Mouse (Mus musculus) kidney, postnatal 0 days (tissue): ENCODE measurements around the gene Fbh1. TPM values are rescaled to one million over a fixed set of nuclear protein-coding genes. Genes with fewer than 3 reads are reported as not detected.

ENCODE experiments used
- ATAC-seq: fragments of 200-750 bp; cut with Nextera tagmentation; replicated peaks from 2 replicates; pipeline ENCODE4 v1.8.0; 2017; ENCODE audit warnings: low read depth, moderate number of reproducible peaks, moderate TSS enrichment, moderate library complexity; ENCODE audit not compliant: low FRiP score
- DNase-seq: peaks from one replicate; pipeline ENCODE4 v3.0.0-alpha.2; 2016; ENCODE audit warnings: low spot score
- H3K27ac ChIP-seq: fragments of 300-500 bp; sonication (generic); 2 replicates; pipeline ENCODE4 v1.5.1; 2014; ENCODE audit warnings: mild to moderate bottlenecking
- H3K27me3 ChIP-seq: fragments of 300-500 bp; sonication (generic); 2 replicates; pipeline ENCODE4 v1.6.1; 2014; ENCODE audit warnings: low read length, mixed read lengths; ENCODE audit not compliant: insufficient read depth
- H3K36me3 ChIP-seq: fragments of 300-500 bp; sonication (generic); 2 replicates; pipeline ENCODE4 v1.6.1; 2014; ENCODE audit warnings: low read length, mixed read lengths; ENCODE audit not compliant: insufficient read depth
- H3K4me1 ChIP-seq: fragments of 300-500 bp; sonication (generic); replicated peaks from 2 replicates; pipeline ENCODE4 v1.6.1; 2014; ENCODE audit warnings: antibody characterized with exemption, low read length, mixed read lengths; ENCODE audit not compliant: insufficient read depth
- H3K4me2 ChIP-seq: fragments of 300-500 bp; sonication (generic); 2 replicates; pipeline ENCODE4 v1.6.1; 2014; ENCODE audit warnings: mild to moderate bottlenecking, low read length, moderate library complexity, mixed read lengths
- H3K4me3 ChIP-seq: fragments of 300-500 bp; sonication (generic); replicated peaks from 2 replicates; pipeline ENCODE4 v1.5.1; 2014; ENCODE audit warnings: low read depth, low read length
- H3K9ac ChIP-seq: fragments of 300-500 bp; sonication (generic); 2 replicates; pipeline ENCODE4 v1.6.1; 2014; ENCODE audit warnings: low read depth, low read length
- H3K9me3 ChIP-seq: fragments of 300-500 bp; sonication (generic); replicated peaks from 2 replicates; pipeline ENCODE4 v1.6.1; 2016; ENCODE audit warnings: low read length, inconsistent platforms, mixed read lengths
- CTCF ChIP-seq: IDR thresholded peaks from 2 replicates; pipeline ENCODE4 v1.5.1; 2016; ENCODE audit warnings: antibody characterized with exemption, low read depth, mild to moderate bottlenecking, moderate library complexity
- WGBS: fragments of 180-500 bp; shearing (Covaris S2); extraction: QIAGEN DNeasy Blood & Tissue Kit; methylation state at CpG from one replicate; pipeline ENCODE4 v1.1.7; 2014; 5-methylcytosine and 5-hydroxymethylcytosine counted together
- polyA plus RNA-seq: library from polyadenylated mRNA; unstranded; fragments of >200 nt; fragmentation: Nextera tagmentation; extraction: Ambion mirVana; gene quantifications from 2 replicates; pipeline ENCODE4 v1.2.1, GENCODE M21; 2015

Gene Fbh1
- polyA plus RNA-seq, 1 experiment from 2014 or later, result 117 TPM

DNA sequence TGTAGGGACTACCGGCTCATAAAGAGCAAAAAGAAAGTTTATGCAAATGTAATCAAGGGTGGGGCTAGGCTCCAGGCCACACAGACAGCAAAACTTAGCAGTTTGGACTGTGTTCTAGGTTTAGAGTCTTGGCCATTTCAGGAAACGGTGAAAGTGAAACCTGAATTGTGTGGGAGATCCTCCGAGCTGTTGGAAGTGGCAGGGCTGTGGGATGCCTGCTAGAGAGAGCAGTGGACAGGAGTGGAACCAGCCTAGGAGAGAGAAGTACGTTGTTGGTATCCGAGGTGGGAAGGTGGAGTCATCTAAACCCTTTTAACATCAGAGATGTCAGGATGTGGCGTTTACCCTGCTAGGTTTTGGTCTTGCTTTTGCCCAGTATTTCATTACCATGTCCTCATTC is 41.5 kb downstream of the Fbh1 start:
- ATAC-seq (no peak), DNase-seq (no peak)
- no peak overlapping the region for H3K4me2 ChIP-seq
- H3K27ac ChIP-seq, result no peak overlapping the region
- no peak for TF ChIP-seq CTCF
- H3K27me3 ChIP-seq, result no peaks in the 10 kb centered on the region
- H3K9ac ChIP-seq, result no peak overlapping the region
- WGBS, result 74% methylated on average over 6 of the region's 6 CpGs
- peaks cover 9% of the 10 kb centered on the region for H3K36me3 ChIP-seq
- H3K4me1 ChIP-seq, result no peaks in the 10 kb centered on the region
- H3K9me3 ChIP-seq, result no peaks in the 10 kb centered on the region
- H3K4me3 ChIP-seq, result no peak overlapping the region

DNA sequence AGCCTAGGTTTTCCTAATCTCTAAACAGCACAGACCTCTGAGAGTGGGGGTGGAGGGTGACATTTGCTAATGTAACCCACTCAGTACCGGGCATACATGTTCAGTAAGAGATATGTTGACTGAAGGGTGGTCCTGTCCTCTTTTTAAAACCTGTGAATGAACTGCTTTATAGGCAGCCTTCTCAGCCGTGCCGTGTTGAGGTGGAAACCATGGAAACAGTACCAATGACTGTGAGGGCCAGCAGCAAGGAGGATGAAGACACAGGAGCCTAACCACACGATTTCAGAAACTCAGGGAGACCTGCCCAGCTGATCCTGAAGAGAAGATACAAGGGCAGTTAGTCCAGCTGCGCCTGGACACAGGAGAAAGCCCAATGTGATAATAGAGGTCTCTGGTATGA is 44.4 kb downstream of the Fbh1 start:
- WGBS, result 75% methylated on average over 5 of the region's 5 CpGs

DNA sequence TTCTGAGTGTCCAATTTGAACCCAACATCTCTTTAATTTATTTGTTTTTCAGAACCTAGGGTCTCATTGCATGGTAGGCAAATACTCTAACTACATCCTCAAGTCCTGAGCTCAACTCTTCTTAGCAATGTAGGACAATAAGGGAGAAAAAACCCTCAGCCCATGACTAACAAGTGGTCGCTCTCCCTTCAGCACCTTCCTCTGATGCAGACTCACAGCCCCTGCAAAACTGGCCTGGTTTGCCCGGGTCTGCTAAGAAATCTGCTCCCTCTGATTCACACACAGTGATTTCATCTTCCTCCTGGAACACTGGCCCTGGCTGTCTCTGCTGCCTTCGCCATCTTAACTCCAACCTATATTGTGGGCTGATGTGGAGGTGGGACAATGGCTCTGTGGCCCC is 48.3 kb downstream of the Fbh1 start:
- Histone ChIP-seq H3K4me3 (no peak overlapping the region), H3K36me3 (no peaks in the 10 kb centered on the region), H3K27me3 (no peaks in the 10 kb centered on the region), H3K4me1 (no peaks in the 10 kb centered on the region), H3K27ac (no peak overlapping the region), H3K9me3 (no peaks in the 10 kb centered on the region), H3K4me2 (no peak overlapping the region), H3K9ac (no peak overlapping the region)
- ATAC-seq (no peak), DNase-seq (peak; percentile 46)
- TF ChIP-seq CTCF, result no peak
- 62% methylated on average over 3 of the region's 3 CpGs for WGBS

More for the DNA sequence above, 44.4 kb downstream of the Fbh1 start:
- no peak overlapping the region for H3K4me2 ChIP-seq
- DNase-seq, result no peak
- no peaks in the 10 kb centered on the region for H3K36me3 ChIP-seq
- no peak overlapping the region for H3K9ac ChIP-seq
- no peak for TF ChIP-seq CTCF
- no peaks in the 10 kb centered on the region for H3K27me3 ChIP-seq
- no peak overlapping the region for H3K4me3 ChIP-seq
- H3K27ac ChIP-seq, result no peak overlapping the region
- no peaks in the 10 kb centered on the region for H3K4me1 ChIP-seq
- H3K9me3 ChIP-seq, result no peaks in the 10 kb centered on the region
- no peak for ATAC-seq

DNA sequence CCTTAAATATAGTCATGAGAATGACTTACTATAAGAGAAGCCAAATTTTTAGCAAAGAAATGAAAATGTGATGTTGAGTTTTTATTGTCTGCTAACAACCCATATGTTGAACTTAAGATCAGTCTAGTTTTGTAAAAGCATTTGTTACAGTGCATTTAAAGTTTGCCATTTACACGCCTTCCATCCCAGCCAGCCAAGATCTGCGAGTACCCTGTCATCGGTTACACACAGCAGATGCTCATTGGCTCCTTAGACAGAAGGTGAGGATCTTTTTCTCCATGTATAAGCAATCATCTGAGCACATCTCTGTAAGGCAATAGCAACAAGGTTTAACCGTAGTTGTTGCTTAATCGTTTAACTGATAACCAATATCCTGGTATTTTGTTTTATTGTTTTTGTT is 49.8 kb downstream of the Fbh1 start:
- Histone ChIP-seq H3K36me3 (no peaks in the 10 kb centered on the region), H3K27me3 (no peaks in the 10 kb centered on the region), H3K9ac (no peak overlapping the region), H3K4me1 (no peaks in the 10 kb centered on the region), H3K4me3 (no peak overlapping the region), H3K9me3 (no peaks in the 10 kb centered on the region), H3K4me2 (no peak overlapping the region), H3K27ac (no peak overlapping the region)
- WGBS, result 93% methylated on average over 5 of the region's 5 CpGs
- DNase-seq (no peak), ATAC-seq (no peak)
- TF ChIP-seq CTCF, result no peak

DNA sequence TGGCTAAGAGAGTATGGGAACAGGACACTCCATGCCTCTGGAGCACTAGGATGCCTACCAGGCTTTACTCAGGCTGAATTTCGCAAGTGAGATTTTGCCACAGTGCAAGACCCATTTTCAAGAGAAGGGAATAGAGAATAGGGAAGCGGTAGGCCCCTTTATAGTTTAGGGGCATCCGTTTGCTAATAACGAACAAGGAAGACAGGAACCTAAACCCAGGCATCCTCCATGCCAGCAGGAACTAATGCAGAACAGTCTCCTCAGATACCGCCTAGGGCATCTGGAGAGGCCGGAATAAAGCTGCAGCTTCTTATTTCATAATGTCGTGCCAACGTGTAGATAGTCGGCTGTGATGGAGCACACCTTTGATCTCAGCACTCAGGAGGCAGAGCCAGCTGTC is 54.8 kb downstream of the Fbh1 start:
- no peaks in the 10 kb centered on the region for H3K27me3 ChIP-seq
- no peaks in the 10 kb centered on the region for H3K9me3 ChIP-seq
- no peak overlapping the region for H3K4me2 ChIP-seq
- H3K4me1 ChIP-seq, result no peaks in the 10 kb centered on the region
- H3K9ac ChIP-seq, result no peak overlapping the region
- no peak for ATAC-seq
- 81% methylated on average over 9 of the region's 9 CpGs for WGBS
- DNase-seq, result no peak
- no peak overlapping the region for H3K27ac ChIP-seq
- H3K36me3 ChIP-seq, result no peaks in the 10 kb centered on the region
- TF ChIP-seq CTCF, result no peak
- H3K4me3 ChIP-seq, result no peak overlapping the region

DNA sequence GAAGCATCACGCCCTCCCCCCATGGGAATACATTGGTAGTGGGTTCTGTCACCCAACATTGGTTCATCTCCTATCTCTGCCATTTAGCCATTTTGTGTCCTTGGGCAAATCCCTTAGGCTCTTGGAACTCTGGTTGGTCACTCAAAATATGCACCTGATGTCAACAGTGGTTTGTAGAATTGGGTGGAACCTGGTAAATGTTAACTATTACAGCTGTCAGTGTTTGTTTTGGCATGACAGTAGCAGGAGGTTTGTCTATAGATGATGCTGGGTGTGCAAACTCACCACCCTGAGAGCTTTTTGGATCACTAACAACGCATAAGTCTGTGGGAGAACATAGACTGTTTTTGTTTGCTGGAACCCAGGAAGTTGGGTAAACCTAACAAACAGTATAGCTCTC is 58.8 kb downstream of the Fbh1 start:
- WGBS, result 90% methylated on average over 2 of the region's 2 CpGs
- ATAC-seq, result no peak

DNA sequence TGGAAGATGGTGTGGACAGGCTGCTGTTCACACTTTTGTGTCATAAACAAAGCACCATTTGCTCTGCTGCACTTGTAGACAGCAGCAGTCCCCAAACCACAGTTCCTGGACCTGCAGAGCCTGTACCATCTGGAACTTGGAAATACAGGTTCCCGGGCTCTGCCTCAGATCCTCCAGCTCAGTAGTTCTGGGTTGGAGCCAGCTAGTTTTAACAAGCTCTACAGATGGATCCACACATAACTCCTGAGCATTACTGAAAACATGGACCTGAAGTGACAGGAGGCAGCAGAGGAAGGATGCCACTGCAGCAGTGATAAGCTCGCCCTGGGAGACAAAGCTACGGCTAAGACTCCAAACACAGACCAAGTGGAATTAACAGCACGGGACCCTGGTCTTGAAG is 62.8 kb downstream of the Fbh1 start:
- 76% methylated on average over 4 of the region's 4 CpGs for WGBS
- no peak for ATAC-seq
- Histone ChIP-seq H3K9me3 (no peaks in the 10 kb centered on the region), H3K36me3 (no peaks in the 10 kb centered on the region), H3K9ac (no peak overlapping the region), H3K4me2 (no peak overlapping the region), H3K4me1 (no peaks in the 10 kb centered on the region), H3K4me3 (no peak overlapping the region), H3K27me3 (no peaks in the 10 kb centered on the region), H3K27ac (no peak overlapping the region)
- TF ChIP-seq CTCF, result no peak
- DNase-seq, result no peak

More for the DNA sequence above, 58.8 kb downstream of the Fbh1 start:
- Histone ChIP-seq H3K4me1 (no peaks in the 10 kb centered on the region), H3K4me2 (no peak overlapping the region), H3K27ac (no peak overlapping the region), H3K27me3 (no peaks in the 10 kb centered on the region), H3K9ac (no peak overlapping the region), H3K9me3 (no peaks in the 10 kb centered on the region), H3K4me3 (no peak overlapping the region), H3K36me3 (no peaks in the 10 kb centered on the region)
- TF ChIP-seq CTCF, result no peak
- no peak for DNase-seq
